Mouse (Mus musculus): ENCODE results near the gene 1810010H24Rik. TPM values are rescaled to one million over a fixed set of nuclear protein-coding genes. Genes with fewer than 3 reads are reported as not detected.

Gene 1810010H24Rik
- polyA plus RNA-seq, 1 experiment from 2014 or later: 2.5 TPM

Other genes starting within 250 kb of the 1810010H24Rik start
- 10.1 and 11.8 TPM in 2 replicates for gene Polg2, start 246.1 kb upstream of the 1810010H24Rik start, polyA plus RNA-seq (2014; fragmentation: Nextera tagmentation; extraction: Ambion mirVana)
- gene Ddx5, start 236.5 kb upstream of the 1810010H24Rik start, polyA plus RNA-seq (2014; fragmentation: Nextera tagmentation; extraction: Ambion mirVana): 396 and 414 TPM in 2 replicates
- gene Cep95, start 236.4 kb upstream of the 1810010H24Rik start, polyA plus RNA-seq (2014; fragmentation: Nextera tagmentation; extraction: Ambion mirVana): 22.0 and 22.7 TPM in 2 replicates
- 23.0 and 23.5 TPM in 2 replicates for gene Smurf2, start 105.0 kb upstream of the 1810010H24Rik start, polyA plus RNA-seq (2014; fragmentation: Nextera tagmentation; extraction: Ambion mirVana)
- 369 and 383 TPM in 2 replicates for gene Kpna2, start 26.1 kb upstream of the 1810010H24Rik start, polyA plus RNA-seq (2014; fragmentation: Nextera tagmentation; extraction: Ambion mirVana)
- 43.9 and 57.0 TPM in 2 replicates for gene Bptf, start 106.4 kb downstream of the 1810010H24Rik start, polyA plus RNA-seq (2014; fragmentation: Nextera tagmentation; extraction: Ambion mirVana)
- 51.7 and 54.0 TPM in 2 replicates for gene Nol11, start 163.7 kb downstream of the 1810010H24Rik start, polyA plus RNA-seq (2014; fragmentation: Nextera tagmentation; extraction: Ambion mirVana)

All from stomach, embryonic 14.5 days (tissue).